Mouse (Mus musculus): Measurements from ENCODE around the gene Slc39a8.

Gene Slc39a8

DNA sequence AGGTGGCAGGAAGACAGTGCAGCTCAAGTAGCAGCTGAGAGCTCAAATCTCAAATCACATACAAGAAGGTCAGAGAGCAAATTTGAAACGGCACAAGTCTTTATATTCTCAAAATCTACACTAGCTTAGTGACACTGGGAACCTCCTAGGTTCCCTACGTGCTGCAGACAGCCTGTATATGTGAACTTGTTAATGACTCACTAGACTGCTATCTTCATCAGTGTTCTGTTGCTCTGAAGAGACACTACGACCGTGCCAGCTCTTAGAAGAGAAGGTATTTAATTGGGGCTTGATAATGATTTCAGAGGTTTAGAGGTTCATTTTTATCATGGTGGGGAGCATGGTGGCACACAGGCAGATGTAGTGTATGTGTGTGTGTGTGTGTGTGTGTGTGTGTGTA lies 94.2 kb downstream of the Slc39a8 start:
- no peak for DNase-seq

DNA sequence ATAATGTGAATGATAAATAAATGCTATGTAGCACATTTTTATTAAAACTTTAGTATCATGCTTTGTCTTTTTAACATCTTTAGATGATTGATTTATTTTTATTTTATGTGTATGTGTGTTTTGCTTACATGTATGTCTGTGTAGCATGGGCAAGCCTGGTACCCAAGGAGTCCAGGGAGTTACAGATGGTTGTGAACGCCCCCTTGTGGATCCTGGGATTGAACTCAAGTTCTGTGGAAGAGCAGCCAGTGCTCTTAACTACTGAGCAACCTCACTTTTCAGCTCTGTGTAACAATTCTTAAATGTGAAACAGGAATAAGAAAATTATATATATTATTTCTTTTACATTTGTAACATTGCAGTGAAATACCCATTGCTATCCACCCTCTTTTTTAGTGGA lies 101.7 kb downstream of the Slc39a8 start:
- no peak for DNase-seq

DNA sequence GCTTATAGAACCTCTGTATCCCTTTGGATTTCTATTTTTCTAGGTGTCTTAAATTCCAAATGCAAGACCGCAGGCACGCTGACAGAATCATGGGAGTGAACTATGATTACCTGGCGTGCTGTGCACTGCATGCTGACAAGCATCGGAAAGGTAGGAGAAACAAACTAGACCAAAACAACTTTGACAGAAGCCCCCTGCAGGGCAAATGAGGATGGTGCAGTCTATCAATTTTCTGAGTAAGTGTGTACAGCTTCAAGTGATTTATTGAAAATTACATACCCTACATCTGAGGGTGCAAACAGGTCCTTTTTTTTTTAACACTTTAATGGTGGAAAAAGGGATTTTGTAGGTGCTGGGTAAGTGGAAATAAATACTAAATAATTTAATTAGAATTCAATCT lies 103.1 kb downstream of the Slc39a8 start:
- no peak for DNase-seq

DNA sequence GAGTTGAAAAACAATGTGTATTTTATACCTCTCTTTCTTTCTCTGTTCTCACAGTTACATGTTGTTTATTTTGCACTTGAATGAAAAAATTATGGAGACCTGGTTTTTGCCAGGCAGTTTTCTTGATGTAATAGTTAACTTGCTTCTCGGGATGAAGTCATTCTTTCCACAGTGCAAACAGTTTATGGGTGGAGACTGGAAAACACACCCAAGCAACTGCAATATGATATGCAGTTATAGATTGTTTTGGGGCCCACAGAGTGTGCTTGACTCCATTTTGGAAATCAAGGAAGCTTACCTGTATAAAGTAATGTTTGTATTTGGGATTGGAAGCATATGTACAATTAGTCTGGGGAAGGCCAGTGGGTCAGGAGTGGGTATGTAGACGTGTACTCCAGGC lies 112.4 kb downstream of the Slc39a8 start:
- DNase-seq, result no peak
